Mouse (Mus musculus) heart, postnatal 10 days (tissue): Measurements from ENCODE around the gene Arid3a. TPM values are rescaled to one million over a fixed set of nuclear protein-coding genes. Genes with fewer than 3 reads are reported as not detected.

Source experiments
- DNase-seq, 2 experiments: peaks; one replicate each; pipeline ENCODE4 v3.0.0; 2021
- intact Hi-C: fragments of 180-260 bp; cut with DNase I; formaldehyde crosslinking; loops from one replicate; pipeline ENCODE4 v1.15.1; 2025
- total RNA-seq, 2 experiments: library from RNA; stranded (reverse); gene quantifications; 2 replicates each; pipeline ENCODE4 v1.2.3; 2021

Gene Arid3a
- total RNA-seq, 2 experiments from 2014 or later: 3.1 to 3.2 TPM

DNA sequence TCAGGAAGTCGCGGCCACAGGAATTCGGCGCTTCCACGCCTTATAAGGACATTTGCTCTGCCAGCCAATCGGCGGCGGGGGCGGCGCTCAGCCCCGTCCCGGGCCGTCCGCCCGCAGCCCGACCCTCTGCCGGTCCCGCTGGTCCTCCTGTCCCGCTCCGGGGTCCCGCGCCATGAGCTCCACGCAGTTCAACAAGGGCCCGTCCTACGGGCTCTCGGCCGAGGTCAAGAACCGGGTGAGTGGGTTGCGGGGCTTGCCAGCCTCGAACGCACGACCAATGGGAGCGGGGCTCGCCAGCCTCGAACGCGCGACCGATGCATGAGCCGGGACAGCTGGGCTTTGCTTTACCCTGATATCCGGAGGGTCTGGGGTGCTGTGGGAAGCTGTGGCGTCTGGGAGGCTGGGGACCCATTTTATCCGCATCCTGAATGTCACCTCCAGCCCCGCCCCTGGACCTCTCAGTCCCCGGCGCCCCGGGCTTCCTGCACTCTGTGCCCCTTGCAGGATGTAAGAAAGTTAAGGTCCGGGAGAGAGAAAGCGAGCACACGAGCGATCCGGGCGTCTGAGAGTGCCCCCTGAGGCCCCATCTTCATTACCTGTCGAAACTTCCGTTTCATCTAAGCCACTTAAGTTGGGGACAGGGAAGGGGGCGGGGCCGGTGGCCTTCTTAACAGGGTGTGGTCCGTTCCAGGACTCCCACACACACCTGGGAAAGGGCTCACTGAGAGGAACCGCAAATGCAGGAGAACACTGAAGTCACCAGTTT, 61.8 kb downstream of the Arid3a start, which contains the start of gene Cnn2:
TSS of gene Cnn2 (plus strand) at position 79 of the 766 bp plus-strand sequence.
- intact Hi-C loops: loop anchor here (2.0 to 5.0 kb wide), 4 partner anchors 46 to 154 kb away; partner anchors contain the start of genes Cbarp and Stk11
- peak; percentile 76 to 77 for DNase-seq

DNA sequence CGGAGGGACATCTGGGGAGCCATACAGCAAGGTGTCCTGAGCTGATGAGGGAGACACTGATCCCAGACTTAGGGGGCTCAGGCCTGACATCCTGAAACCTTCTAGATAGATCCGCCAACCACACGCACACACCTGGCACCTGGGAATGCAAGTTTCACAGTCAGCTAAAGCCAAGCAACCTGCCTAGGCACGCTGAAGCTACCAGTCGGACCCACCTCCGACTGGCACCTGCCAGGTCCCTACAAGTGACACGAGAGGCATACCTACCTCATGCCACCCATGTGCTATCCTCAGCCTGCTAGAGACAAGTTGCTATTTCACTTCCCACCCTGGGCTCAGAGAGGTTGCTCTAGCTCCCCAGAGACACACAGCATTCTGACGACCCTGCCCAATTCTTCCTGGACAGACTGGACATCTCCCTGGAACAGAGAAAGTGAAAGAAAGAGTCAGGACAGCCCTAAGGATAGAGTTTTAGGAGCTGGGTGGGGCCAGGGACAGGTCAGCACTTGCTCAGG, 62.5 kb downstream of the Arid3a start:
- no peak for DNase-seq
- intact Hi-C loops: loop anchor here (2.0 to 5.0 kb wide), 4 partner anchors 45 to 153 kb away; partner anchors contain the start of genes Cbarp and Stk11

DNA sequence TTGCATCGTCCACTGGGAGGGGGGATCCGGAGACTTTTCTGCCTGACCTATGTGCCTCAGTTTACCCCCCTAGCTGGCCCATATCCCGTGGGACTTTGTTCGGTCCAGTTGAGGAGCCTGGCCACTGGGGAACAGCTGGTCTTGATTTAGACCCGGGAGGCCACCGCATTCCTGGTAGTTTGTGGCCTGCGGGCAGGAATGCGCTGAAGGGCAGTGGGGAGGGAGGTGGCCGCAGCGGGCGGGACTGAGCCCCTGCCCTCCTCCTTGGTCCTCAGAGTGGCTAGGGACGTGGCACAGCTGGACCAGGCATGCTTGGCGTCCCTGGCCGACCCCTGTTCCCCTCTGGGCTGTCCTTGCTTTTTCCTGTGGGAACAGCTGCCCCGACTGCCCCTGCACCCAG, 63.0 kb downstream of the Arid3a start:
- intact Hi-C loops: loop anchor here (2.0 to 5.0 kb wide), 4 partner anchors 45 to 152 kb away; partner anchors contain the start of genes Cbarp and Stk11
- DNase-seq: no peak

DNA sequence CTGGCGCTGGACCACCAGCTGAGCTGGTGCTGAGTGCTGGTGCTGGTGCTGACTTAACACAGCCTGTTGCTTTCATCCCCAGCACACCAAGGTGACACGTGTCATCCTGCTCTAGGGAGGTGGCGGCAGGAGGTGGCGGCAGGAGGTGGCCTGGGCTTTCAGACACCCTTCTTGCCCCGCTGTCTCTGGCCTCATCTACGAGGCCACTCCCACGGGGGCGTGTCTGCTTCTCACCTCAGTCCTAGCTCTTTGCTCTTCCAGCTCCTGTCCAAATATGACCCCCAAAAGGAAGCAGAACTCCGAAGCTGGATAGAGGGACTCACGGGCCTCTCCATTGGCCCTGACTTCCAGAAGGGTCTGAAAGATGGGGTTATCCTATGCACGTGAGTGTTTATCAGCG, 64.3 kb downstream of the Arid3a start:
- intact Hi-C loops: no loop called here
- DNase-seq: no peak

DNA sequence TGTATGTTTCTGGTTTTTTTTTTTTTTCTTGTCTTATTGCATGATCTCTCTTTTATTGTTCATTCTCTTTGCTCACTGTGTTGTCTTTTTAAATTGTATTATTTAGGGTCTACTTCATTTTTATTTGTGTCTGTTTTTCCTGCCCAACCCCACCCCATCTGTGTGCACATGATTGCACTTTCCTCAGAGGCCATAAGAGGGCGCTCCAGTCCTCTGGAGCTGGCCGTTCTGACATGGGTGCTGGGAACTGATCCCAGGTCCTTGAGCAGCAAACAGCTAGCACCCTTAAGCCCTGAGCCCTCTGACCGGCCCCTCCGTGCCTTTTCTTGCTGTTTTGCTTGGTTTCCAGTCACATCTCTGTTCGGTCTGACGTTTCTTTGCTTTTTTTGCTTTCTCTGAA, 64.7 kb downstream of the Arid3a start:
- intact Hi-C loops: no loop called here
- no peak for DNase-seq

DNA sequence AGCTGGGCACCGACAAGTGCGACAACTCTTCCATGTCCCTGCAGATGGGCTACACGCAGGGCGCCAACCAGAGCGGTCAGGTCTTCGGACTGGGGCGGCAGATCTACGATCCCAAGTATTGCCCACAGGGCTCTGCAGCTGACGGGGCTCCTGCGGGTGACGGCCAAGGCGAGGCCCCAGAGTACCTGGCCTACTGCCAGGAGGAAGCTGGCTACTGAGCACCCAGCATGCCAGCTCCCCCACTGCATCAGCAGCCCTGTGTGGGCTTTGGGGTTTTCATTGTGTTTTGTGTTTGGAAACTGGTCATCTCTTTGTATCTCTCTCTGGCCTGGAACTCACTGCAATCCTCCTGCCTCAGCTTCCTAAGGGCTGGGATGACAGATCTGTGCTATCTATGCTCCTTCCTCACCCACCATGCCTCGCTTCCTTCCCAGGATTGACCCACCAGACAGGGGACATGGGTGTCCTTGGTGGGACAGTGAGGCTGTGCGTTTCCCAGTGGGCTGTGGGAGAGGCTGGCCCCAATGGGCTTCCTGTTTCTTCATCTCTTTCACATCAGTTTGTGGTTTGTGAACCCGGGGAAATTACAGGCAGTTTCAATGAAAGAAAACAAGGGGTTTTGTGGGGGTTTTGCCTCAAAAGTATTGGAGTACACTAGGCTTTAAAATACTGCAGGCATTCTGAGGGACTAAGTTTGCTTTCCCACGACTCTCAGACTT, 67.7 kb downstream of the Arid3a start:
- no peak for DNase-seq
- intact Hi-C loops: no loop called here

DNA sequence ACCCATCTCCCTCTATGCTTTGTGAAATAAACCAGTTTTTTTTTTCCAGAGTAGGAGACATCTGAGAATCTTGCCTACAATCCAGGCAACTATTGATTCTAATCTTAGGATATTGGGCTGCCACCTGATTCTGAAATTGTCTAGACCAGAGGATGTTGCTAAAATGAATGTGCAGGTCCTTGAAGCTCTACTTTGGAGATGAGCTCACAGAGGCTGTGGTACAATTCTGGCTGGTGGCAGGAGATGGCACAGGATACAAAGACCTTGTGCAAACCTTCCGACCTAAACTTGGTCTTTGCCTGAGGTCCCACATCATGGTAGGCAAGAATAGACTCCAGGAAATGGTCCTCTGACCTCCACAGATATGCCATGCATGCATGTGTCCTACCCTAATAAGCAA, 68.8 kb downstream of the Arid3a start:
- intact Hi-C loops: loop anchor here (2.0 kb wide), 1 partner anchor 39 kb away; no protein-coding TSS in a partner anchor
- DNase-seq: no peak

DNA sequence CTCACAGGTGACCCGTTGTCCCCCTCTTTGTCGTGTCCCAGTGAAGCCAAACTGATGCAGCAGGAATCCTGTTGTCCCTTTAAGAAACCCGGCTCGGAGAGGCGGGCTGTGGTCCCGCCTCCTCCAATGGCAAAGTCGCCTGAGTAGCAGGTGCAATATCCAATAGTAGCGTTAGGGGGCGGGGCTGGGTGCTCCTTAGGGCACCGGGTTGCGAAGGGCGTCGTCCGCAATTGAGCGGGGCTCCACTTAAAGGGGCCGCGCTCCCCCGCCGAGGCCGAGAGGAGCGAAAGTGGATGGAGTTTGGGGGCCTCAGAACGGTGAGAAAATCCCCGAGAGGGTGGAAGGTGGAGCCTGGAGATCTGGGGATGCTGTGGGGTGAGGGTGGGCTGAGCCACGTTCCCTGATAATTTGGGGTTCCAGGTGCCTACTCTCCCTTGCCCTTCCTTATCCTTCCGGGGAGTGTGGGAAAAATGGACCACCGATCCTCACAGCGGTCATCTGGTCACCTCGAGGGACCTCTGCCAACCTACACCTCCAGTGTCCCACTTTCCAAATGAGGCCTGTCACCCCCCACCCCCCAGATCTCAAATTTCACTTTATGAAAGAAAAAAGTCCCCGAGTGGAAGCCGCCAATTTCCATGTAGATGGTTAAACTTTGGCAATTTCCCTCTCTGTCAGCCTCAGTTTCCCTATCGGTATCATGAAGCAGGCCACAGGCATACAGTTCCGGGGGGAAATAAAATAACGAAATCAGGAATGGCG, 69.6 kb downstream of the Arid3a start, which contains the start of gene Abca7:
TSS of gene Abca7 (plus strand) at position 223 of the 762 bp plus-strand sequence.
- intact Hi-C loops: loop anchor here (2.0 kb wide), 1 partner anchor 38 kb away; no protein-coding TSS in a partner anchor

DNA sequence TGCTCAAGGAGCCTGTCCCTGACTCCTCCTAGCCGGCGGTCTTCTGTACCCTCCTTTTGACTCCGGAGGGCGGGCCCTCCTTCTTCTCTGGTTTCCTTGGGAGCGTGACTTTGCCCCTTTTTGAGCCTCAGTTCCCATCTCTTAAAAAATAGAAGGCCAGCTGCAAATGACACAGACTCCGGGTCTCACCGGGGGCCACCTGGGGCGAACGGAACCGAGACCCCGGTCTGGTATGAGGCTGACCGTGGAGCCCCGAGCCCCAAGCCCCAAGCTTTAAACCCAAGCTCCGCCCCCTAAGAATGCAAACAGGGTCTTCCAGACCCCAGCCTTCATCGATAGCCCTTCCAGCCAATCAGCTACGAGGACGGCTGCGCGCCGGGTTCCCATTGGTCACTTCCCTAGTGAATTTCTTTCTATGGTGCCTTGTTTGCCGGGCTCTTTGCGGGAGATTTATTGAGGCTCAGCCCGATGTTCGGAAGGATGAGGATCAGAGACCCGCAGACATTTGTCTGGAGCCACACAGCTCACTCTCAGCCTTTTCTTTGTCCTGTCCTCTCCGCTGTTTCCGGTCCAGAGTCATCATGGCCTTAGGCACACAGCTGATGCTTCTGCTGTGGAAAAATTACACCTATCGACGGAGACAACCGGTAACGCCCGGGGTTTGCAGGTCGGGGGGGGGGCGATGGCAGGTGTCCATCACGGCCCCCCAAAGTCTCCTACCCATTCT, 70.4 kb downstream of the Arid3a start:
- peak; percentile 69 to 81 for DNase-seq
- intact Hi-C loops: loop anchor here (2.0 kb wide), 1 partner anchor 38 kb away; no protein-coding TSS in a partner anchor

More for the DNA sequence above, 69.6 kb downstream of the Arid3a start, which contains the start of gene Abca7:
- DNase-seq: peak; percentile 98 to 99

DNA sequence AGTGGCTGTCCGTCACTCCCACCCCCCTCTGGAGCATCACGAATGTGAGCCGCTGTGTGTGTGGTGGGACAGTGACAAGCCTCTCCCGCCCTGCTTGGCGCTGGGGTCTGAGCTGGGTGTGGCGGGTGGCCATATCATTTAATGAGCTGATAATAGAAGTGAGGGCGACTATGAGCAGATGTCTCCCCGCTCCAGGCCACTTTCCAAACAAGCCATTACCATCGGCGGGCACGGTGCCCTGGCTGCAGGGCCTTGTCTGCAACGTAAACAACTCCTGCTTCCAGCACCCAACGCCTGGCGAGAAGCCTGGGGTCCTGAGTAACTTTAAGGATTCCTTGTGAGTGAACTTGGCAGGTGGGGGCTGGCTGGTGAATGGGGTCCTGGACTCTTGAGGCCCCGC, 71.0 kb downstream of the Arid3a start:
- intact Hi-C loops: loop anchor here (2.0 kb wide), 1 partner anchor 37 kb away; no protein-coding TSS in a partner anchor
- peak; percentile 74 to 75 for DNase-seq

DNA sequence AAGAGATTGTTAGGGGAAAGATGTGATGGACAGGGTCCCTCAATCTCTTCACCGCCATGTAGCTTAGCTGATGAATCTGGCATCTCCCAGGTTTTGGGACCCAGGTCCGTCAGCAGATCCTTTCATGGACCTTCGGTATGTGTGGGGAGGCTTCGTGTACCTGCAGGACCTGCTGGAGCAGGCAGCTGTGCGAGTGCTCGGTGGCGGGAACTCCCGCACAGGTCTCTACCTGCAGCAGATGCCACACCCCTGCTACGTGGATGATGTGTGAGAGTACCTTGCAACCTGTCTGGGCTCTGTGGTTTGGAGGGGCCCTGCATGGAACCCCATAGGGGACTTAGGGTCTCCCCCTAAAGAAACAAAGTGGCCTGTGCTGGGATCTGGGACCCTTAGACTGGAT, 75.1 kb downstream of the Arid3a start:
- DNase-seq: no peak
- intact Hi-C loops: no loop called here

DNA sequence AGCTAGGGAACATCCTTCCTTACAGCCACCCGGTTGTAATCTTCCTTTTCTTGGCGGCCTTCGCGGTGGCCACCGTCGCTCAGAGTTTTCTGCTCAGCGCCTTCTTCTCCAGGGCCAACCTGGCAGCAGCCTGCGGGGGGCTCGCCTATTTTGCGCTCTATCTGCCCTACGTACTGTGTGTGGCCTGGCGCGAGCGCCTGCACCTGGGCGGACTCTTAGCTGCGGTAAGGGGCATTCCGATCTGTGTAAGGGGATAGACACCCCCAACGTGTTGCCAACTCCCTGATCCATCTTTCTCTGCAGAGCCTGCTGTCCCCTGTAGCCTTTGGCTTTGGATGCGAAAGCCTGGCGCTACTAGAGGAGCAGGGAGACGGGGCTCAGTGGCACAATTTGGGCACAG, 76.0 kb downstream of the Arid3a start:
- DNase-seq: no peak
- intact Hi-C loops: no loop called here

DNA sequence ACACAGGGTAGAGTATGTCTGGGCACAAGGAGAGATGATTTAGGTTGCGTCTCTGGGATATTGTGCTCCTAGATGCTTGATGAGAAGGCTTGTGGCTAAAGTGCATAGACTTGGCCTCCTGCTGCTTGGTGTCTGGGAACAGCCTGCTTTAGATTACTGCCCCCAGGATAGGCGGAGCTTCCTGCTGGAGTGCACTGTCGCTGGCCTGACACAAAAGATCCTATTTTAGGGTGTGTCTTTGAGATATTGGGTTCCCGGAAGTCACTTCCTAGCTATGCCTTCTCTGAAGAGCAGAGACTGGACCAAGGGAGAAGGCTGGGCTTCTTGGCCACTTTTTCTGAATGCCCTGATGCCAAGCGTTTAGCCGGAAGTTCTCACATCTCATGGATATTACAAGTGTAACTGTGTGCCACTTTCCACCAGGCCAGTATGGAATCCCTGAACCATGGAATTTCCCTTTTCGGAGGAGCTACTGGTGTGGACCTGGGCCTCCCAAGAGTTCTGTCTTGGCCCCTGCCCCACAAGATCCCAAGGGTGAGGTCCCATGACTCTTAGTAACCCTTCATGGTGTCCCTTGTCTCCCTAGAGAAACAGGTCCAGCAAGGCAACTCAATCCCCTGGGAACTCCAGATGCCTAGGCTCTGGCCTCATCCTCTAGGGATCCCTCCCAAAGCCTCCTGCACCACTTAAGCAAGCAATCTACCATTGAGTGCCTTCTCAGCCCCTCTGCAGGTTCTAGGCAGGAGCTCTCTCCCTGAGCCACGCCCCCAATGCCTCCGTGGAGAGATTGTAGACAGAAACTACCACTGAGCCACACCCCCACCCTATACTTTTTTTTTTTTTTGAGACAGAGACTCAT, 76.8 kb downstream of the Arid3a start:
- DNase-seq: peak in 1 of 2 experiments; percentile 48
- intact Hi-C loops: no loop called here

DNA sequence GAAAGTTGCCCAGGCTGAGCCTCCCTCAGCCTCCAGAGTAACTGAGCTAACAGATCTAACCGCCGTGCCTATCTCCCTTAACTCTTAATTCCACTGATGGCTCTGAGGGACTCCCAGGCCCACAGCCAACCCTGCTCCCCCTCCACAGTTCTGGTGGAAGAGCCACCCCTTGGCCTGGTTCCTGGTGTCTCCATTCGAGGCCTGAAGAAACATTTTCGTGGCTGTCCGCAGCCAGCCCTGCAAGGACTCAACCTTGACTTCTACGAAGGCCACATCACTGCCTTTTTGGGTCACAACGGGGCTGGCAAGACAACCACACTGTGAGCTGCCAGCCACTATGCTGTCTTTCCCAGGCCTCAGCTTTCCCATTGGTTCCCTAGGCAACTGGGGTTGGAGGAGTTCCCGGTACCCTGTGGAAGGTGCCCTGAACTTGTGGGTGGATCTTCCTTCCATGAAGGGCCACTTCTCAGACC, 77.4 kb downstream of the Arid3a start:
- DNase-seq: no peak
- intact Hi-C loops: no loop called here
